ENCODE assay signal across 14 mouse cellular contexts in genomic region chr9:63632924-63633323, GRCm38 (mm10). TPM values are rescaled to one million over a fixed set of nuclear protein-coding genes. Genes with fewer than 3 reads are reported as not detected.
DNase-seq lines count a peak whose midpoint lies in the region; ATAC-seq lines count a peak whose summit lies in the region.
"Had no signal": no experiment of that assay in that cellular context is flagged by ENCODE, and none has a peak within 500 bp of the region (broad histone marks: within the 10 kb centered on the region; RNA-seq: fewer than 3 reads in every experiment).

No protein-coding gene starts in this region.

- no peaks in the 10 kb centered on the region; the same call in 1 of the 2 replicates for H3K4me1 ChIP-seq in intestine, embryonic 14.5 days (replicated peaks; ENCODE audit: control insufficient read depth, insufficient read depth, low read length)
- H3K4me1 ChIP-seq in intestine, embryonic 16.5 days (ENCODE audit: control insufficient read depth, insufficient read depth, low read length) = no peaks in the 10 kb centered on the region
- H3K4me1 ChIP-seq in embryonic facial prominence, embryonic 13.5 days = peaks cover 21% of the 10 kb centered on the region
- H3K4me1 ChIP-seq in midbrain, embryonic 13.5 days (replicated peaks) = peaks cover 11% of the 10 kb centered on the region
- H3K4me1 ChIP-seq in liver, embryonic 12.5 days = no peaks in the 10 kb centered on the region
- H3K4me1 ChIP-seq: heart, embryonic 15.5 days; kidney, embryonic 15.5 days; limb, embryonic 15.5 days had no signal

- H3K4me3 ChIP-seq in intestine, embryonic 14.5 days (ENCODE audit: low read depth, low read length) = no peak overlapping the region
- no peak overlapping the region for H3K4me3 ChIP-seq in intestine, embryonic 16.5 days (ENCODE audit: low read length)
- H3K4me3 ChIP-seq in embryonic facial prominence, embryonic 13.5 days = no peak overlapping the region
- H3K4me3 ChIP-seq in midbrain, embryonic 13.5 days (replicated peaks) = no peak overlapping the region
- H3K4me3 ChIP-seq in liver, embryonic 12.5 days = no peak overlapping the region
- H3K4me3 ChIP-seq: heart, embryonic 15.5 days; kidney, embryonic 15.5 days; limb, embryonic 15.5 days had no signal

- WGBS in intestine, embryonic 14.5 days = 38% methylated on average over 11 of the region's 11 CpGs
- 48% methylated on average over 11 of the region's 11 CpGs for WGBS in intestine, embryonic 16.5 days
- 38% methylated on average over 11 of the region's 11 CpGs for WGBS in embryonic facial prominence, embryonic 13.5 days
- WGBS in midbrain, embryonic 13.5 days = 20% methylated on average over 11 of the region's 11 CpGs
- WGBS in liver, embryonic 12.5 days (ENCODE audit: insufficient replicate concordance) = 84% methylated on average over 11 of the region's 11 CpGs

- H3K9ac ChIP-seq in intestine, embryonic 14.5 days (ENCODE audit: low read length) = no peak overlapping the region
- no peak overlapping the region for H3K9ac ChIP-seq in intestine, embryonic 16.5 days (ENCODE audit: low read depth, low read length)
- no peak overlapping the region for H3K9ac ChIP-seq in embryonic facial prominence, embryonic 13.5 days
- H3K9ac ChIP-seq in midbrain, embryonic 13.5 days (replicated peaks) = no peak overlapping the region
- H3K9ac ChIP-seq in liver, embryonic 12.5 days = no peak overlapping the region
- H3K9ac ChIP-seq: heart, embryonic 15.5 days; kidney, embryonic 15.5 days; limb, embryonic 15.5 days had no signal

- 0 out of 2 replicates have a peak, but pooled peaks cover 3% of the 10 kb centered on the region for H3K36me3 ChIP-seq in intestine, embryonic 14.5 days (ENCODE audit: control insufficient read depth, insufficient read depth, low read length)
- H3K36me3 ChIP-seq in intestine, embryonic 16.5 days (ENCODE audit: control insufficient read depth, insufficient read depth, low read length) = 0 out of 2 replicates have a peak, but pooled peaks cover 2% of the 10 kb centered on the region
- peaks cover 32% of the 10 kb centered on the region for H3K36me3 ChIP-seq in embryonic facial prominence, embryonic 13.5 days
- peaks cover 43% of the 10 kb centered on the region for H3K36me3 ChIP-seq in midbrain, embryonic 13.5 days
- peaks cover 88% of the 10 kb centered on the region for H3K36me3 ChIP-seq in liver, embryonic 12.5 days

- no peak for DNase-seq in intestine, embryonic 14.5 days (ENCODE audit: low spot score)
- DNase-seq in layer of hippocampus, adult 9-11 months = peak; percentile 88
- no peak for DNase-seq in retina, embryonic 14.5 days (ENCODE audit: low spot score)
- no peak for DNase-seq in thymus, postnatal 14 days
- DNase-seq: retina, postnatal 1 day; thymus, postnatal 25 days had no signal

- no peak for ATAC-seq in intestine, embryonic 14.5 days (replicated peaks; ENCODE audit: low FRiP score, low TSS enrichment, low read depth)
- no peak; the same call in 1 of the 2 replicates for ATAC-seq in intestine, embryonic 16.5 days
- no peak for ATAC-seq in embryonic facial prominence, embryonic 13.5 days (ENCODE audit: insufficient number of reproducible peaks, insufficient read depth, low FRiP score, low TSS enrichment, low read depth)
- ATAC-seq in midbrain, embryonic 13.5 days = no peak
- no peak for ATAC-seq in liver, embryonic 12.5 days

- no peaks in the 10 kb centered on the region for H3K9me3 ChIP-seq in intestine, embryonic 14.5 days (ENCODE audit: control insufficient read depth, low read length)
- H3K9me3 ChIP-seq in intestine, embryonic 16.5 days (ENCODE audit: control insufficient read depth, low read length) = no peaks in the 10 kb centered on the region
- no peaks in the 10 kb centered on the region for H3K9me3 ChIP-seq in embryonic facial prominence, embryonic 13.5 days
- H3K9me3 ChIP-seq in midbrain, embryonic 13.5 days = no peaks in the 10 kb centered on the region
- no peaks in the 10 kb centered on the region for H3K9me3 ChIP-seq in liver, embryonic 12.5 days (replicated peaks)
- H3K9me3 ChIP-seq: heart, embryonic 15.5 days; kidney, embryonic 15.5 days; limb, embryonic 15.5 days had no signal

- peak overlapping the region; percentile 14; the same call in 1 of the 2 replicates for H3K4me2 ChIP-seq in intestine, embryonic 14.5 days (ENCODE audit: low read length)
- H3K4me2 ChIP-seq in intestine, embryonic 16.5 days (ENCODE audit: low read depth, low read length) = no peak overlapping the region
- peak overlapping the region; percentile 29 for H3K4me2 ChIP-seq in embryonic facial prominence, embryonic 13.5 days
- 0 out of 2 replicates have a peak overlapping the region, but pooled peaks have one; percentile 2 for H3K4me2 ChIP-seq in midbrain, embryonic 13.5 days (replicated peaks)
- H3K4me2 ChIP-seq in liver, embryonic 12.5 days = no peak overlapping the region
- H3K4me2 ChIP-seq: heart, embryonic 15.5 days; kidney, embryonic 15.5 days; limb, embryonic 15.5 days had no signal

- no peaks in the 10 kb centered on the region for H3K27me3 ChIP-seq in intestine, embryonic 14.5 days (replicated peaks; ENCODE audit: control insufficient read depth, insufficient read depth, low read length)
- no peaks in the 10 kb centered on the region for H3K27me3 ChIP-seq in intestine, embryonic 16.5 days (replicated peaks; ENCODE audit: control insufficient read depth, insufficient read depth, low read length)
- no peaks in the 10 kb centered on the region for H3K27me3 ChIP-seq in embryonic facial prominence, embryonic 13.5 days
- H3K27me3 ChIP-seq in midbrain, embryonic 13.5 days = no peaks in the 10 kb centered on the region
- H3K27me3 ChIP-seq in liver, embryonic 12.5 days (replicated peaks) = no peaks in the 10 kb centered on the region
- H3K27me3 ChIP-seq: CH12.LX; heart, embryonic 15.5 days; kidney, embryonic 15.5 days; limb, embryonic 15.5 days had no signal

- peak overlapping the region; percentile 17; the same call in 1 of the 2 replicates for H3K27ac ChIP-seq in intestine, embryonic 14.5 days (ENCODE audit: low read depth)
- H3K27ac ChIP-seq in intestine, embryonic 16.5 days (ENCODE audit: low read length) = no peak overlapping the region
- peak overlapping the region; percentile 82 for H3K27ac ChIP-seq in embryonic facial prominence, embryonic 13.5 days
- no peak overlapping the region; the same call in 1 of the 2 replicates for H3K27ac ChIP-seq in midbrain, embryonic 13.5 days
- H3K27ac ChIP-seq in liver, embryonic 12.5 days = no peak overlapping the region
- H3K27ac ChIP-seq: heart, embryonic 15.5 days; kidney, embryonic 15.5 days; limb, embryonic 15.5 days had no signal

RNA-seq across cellular contexts. Expression of gene Aagab, which starts 30.5 kb away (rescaled TPM):
- 26.0 and 28.1 TPM in 2 replicates for polyA plus RNA-seq in intestine, embryonic 14.5 days (2014; fragmentation: Nextera tagmentation; extraction: Ambion mirVana)
- polyA plus RNA-seq in intestine, embryonic 16.5 days (2015; fragmentation: Nextera tagmentation; extraction: Ambion mirVana) = 27.8 and 28.1 TPM in 2 replicates
- polyA plus RNA-seq in embryonic facial prominence, embryonic 13.5 days (2015; fragmentation: Nextera tagmentation; extraction: Ambion mirVana) = 28.0 and 28.9 TPM in 2 replicates
- polyA plus RNA-seq in midbrain, embryonic 13.5 days (2015; fragmentation: Nextera tagmentation; extraction: Ambion mirVana) = 60.0 and 65.9 TPM in 2 replicates
- 25.3 and 26.2 TPM in 2 replicates for polyA plus RNA-seq in liver, embryonic 12.5 days (2016; fragmentation: Nextera tagmentation; extraction: Ambion mirVana)

RNA-seq across cellular contexts. Expression of gene Iqch, which starts 30.6 kb away (rescaled TPM):
- polyA plus RNA-seq in intestine, embryonic 14.5 days (2014; fragmentation: Nextera tagmentation; extraction: Ambion mirVana) = 0.09 TPM in 1 of 2 replicates, not detected in the other
- polyA plus RNA-seq in intestine, embryonic 16.5 days (2015; fragmentation: Nextera tagmentation; extraction: Ambion mirVana) = 0.06 TPM in 1 of 2 replicates, not detected in the other
- polyA plus RNA-seq in embryonic facial prominence, embryonic 13.5 days (2015; fragmentation: Nextera tagmentation; extraction: Ambion mirVana) = 0.10 TPM in 1 of 2 replicates, not detected in the other
- polyA plus RNA-seq in midbrain, embryonic 13.5 days (2015; fragmentation: Nextera tagmentation; extraction: Ambion mirVana) = 0.15 TPM in 1 of 2 replicates, not detected in the other
- polyA plus RNA-seq in liver, embryonic 12.5 days (2016; fragmentation: Nextera tagmentation; extraction: Ambion mirVana) = not detected in 2 replicates

Comparison
In these comparisons a context has a peak if more than half of its experiments do, and no peak if none do; other contexts are left out.
1. H3K27ac ChIP-seq: peak in intestine, embryonic 14.5 days (single experiment) and embryonic facial prominence, embryonic 13.5 days (single experiment); none in intestine, embryonic 16.5 days (single experiment), midbrain, embryonic 13.5 days (single experiment) and liver, embryonic 12.5 days (single experiment).
2. H3K4me2 ChIP-seq: peak in intestine, embryonic 14.5 days (single experiment), embryonic facial prominence, embryonic 13.5 days (single experiment) and midbrain, embryonic 13.5 days (single experiment); none in intestine, embryonic 16.5 days (single experiment) and liver, embryonic 12.5 days (single experiment).